Mouse (Mus musculus) liver, adult 10 weeks (tissue): ENCODE results near the gene Pdpr. TPM values are rescaled to one million over a fixed set of nuclear protein-coding genes. Genes with fewer than 3 reads are reported as not detected.

Experiments
- polyA plus RNA-seq: library from polyadenylated mRNA; stranded (reverse); fragments of 350-450 nt; fragmentation: Illumina TruSeq; extraction: RNeasy Lipid Tissue Mini Kit (QIAGEN cat#74804); gene quantifications from one replicate; pipeline ENCODE4 v1.2.3, GENCODE M21; 2014; ENCODE audit warnings: low read depth, low replicate concordance

Gene Pdpr
- 9.8 TPM for polyA plus RNA-seq

DNA sequence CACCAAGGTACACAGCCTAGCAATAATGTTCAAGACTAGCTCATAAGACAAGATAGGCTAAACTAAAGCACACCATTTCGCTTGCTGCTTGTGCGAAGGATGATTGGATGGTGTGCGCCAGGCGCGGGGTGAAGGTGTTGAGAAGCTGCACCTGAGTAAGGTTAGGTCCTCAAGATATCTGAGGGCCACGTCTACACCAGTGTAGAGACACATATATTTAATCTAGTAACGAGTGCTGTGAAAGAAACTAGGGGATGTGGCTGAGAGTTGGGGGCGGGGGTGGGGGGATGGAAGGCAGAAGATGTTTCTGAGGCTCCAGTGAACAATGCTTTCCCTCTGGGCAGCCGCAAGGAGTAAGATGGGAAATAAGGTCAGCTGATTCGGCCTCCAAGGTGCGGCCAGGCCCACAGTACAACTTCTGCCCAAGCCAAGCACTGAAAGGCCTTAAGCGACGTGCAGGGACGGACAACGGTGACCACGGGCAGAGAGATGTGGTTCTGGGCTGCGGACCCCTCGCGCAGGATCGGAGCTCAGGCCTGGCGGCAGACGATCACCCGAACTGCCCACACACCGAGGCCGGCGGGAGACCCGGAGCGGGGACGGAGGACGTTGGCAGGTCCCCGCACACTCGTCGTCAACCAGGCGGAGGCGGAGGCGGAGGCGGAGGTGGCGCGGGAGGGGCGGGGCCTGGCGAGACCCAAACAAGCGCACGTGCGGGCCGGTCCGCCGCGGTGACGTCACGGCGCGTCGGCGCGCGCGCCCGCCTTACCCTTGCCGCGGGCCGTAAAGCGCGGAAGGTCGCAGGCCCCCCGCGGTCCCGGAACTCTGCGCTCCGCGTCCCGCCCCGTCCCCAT, at the start of gene Pdpr:
Pdpr (plus strand) TSS at position 766 of the 854 bp plus-strand sequence.

DNA sequence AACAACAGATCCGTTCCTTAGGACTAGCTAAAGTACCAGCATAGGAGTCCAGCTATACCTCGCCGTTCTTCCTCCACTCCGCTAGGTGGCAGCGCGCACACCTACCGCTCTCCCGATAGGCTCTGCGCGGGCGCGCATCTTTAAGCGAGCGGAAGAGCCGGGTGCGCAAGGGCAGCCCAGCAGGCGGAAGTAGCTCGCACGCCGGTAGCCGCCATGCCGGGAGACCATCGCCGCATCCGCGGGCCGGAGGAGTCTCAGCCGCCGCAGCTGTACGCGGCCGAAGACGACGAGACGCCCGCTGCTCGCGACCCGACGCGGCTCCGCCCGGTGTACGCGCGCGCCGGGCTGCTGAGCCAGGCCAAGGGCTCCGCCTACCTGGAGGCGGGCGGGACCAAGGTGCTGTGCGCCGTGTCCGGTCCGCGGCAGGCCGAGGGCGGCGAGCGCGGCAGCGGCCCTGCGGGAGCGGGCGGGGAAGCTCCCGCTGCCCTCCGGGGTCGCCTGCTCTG, 38.2 kb upstream of the Pdpr start, which contains the start of gene Exosc6:
Exosc6 (plus strand) TSS at position 182 of the 506 bp plus-strand sequence.

DNA sequence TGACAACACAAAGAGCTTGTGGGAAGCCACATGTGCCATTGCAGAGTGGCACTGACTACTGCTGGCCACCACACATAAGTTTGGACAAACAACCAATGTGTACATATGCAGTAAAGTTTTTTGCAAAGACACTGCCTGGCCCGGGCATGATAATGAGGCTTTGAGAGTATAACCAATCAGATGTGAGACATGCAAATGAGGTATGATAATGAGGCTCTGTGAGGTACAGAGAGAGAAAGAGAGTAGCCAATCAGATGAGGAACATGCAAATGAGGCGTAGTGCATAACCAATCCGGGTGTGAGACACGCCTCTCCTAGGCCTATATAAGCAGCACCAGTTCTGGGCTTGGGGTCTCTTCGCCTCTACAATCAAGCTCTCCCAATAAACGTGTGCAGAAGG, 2.1 kb upstream of the Pdpr start, which contains the start of gene Clec18a:
Clec18a (minus strand) TSS at position 101 of the 400 bp plus-strand sequence.

Other genes with a start within 250 kb of the Pdpr start
- gene Cog4, start 248.0 kb upstream of the Pdpr start, polyA plus RNA-seq = 11.6 TPM
- gene Sf3b3, start 247.8 kb upstream of the Pdpr start, polyA plus RNA-seq = 11.0 TPM
- gene Fuk, start 192.1 kb upstream of the Pdpr start, polyA plus RNA-seq = 0.64 TPM
- gene St3gal2, start 174.7 kb upstream of the Pdpr start, polyA plus RNA-seq = 0.34 TPM
- 12.4 TPM for gene Ddx19a, start 96.8 kb upstream of the Pdpr start, polyA plus RNA-seq
- gene Ddx19b, start 62.9 kb upstream of the Pdpr start, polyA plus RNA-seq = 9.0 TPM
- 20.7 TPM for gene Aars, start 61.5 kb upstream of the Pdpr start, polyA plus RNA-seq
- 0.85 TPM for gene Exosc6, start 38.3 kb upstream of the Pdpr start, polyA plus RNA-seq
- not detected for gene Clec18a, start 2.2 kb upstream of the Pdpr start, polyA plus RNA-seq
- gene Glg1, start 164.6 kb downstream of the Pdpr start, polyA plus RNA-seq = 8.6 TPM
- gene Rfwd3, start 205.6 kb downstream of the Pdpr start, polyA plus RNA-seq = 16.4 TPM
- 8.3 TPM for gene Mlkl, start 243.5 kb downstream of the Pdpr start, polyA plus RNA-seq